Mouse (Mus musculus) lung, embryonic 15.5 days (tissue): ENCODE measurements around the gene Runx2. TPM values are rescaled to one million over a fixed set of nuclear protein-coding genes. Genes with fewer than 3 reads are reported as not detected.

Experiments used
- ATAC-seq: fragments of 200-750 bp; cut with Nextera tagmentation; 2 replicates; pipeline ENCODE4 v1.8.0; 2017; ENCODE audit warnings: moderate number of reproducible peaks, borderline replicate concordance; ENCODE audit not compliant: low FRiP score, low TSS enrichment; ENCODE audit errors: extremely low read depth
- H3K27ac ChIP-seq: fragments of 300-500 bp; sonication (generic); 2 replicates; pipeline ENCODE4 v1.5.1; 2015; ENCODE audit warnings: moderate library complexity, mild to moderate bottlenecking, inconsistent platforms
- H3K27me3 ChIP-seq: fragments of 300-500 bp; sonication (generic); 2 replicates; pipeline ENCODE4 v1.6.1; 2015; ENCODE audit warnings: inconsistent platforms
- H3K36me3 ChIP-seq: fragments of 300-500 bp; sonication (generic); 2 replicates; pipeline ENCODE4 v1.6.1; 2015; ENCODE audit warnings: inconsistent platforms
- H3K4me1 ChIP-seq: fragments of 300-500 bp; sonication (generic); 2 replicates; pipeline ENCODE4 v1.6.1; 2015; ENCODE audit warnings: inconsistent platforms
- H3K4me2 ChIP-seq: fragments of 300-500 bp; sonication (generic); 2 replicates; pipeline ENCODE4 v1.6.1; 2015; ENCODE audit warnings: inconsistent platforms, mild to moderate bottlenecking, moderate library complexity
- H3K4me3 ChIP-seq: fragments of 300-500 bp; sonication (generic); 2 replicates; pipeline ENCODE4 v1.5.1; 2015; ENCODE audit warnings: mild to moderate bottlenecking, inconsistent platforms
- H3K9ac ChIP-seq: fragments of 300-500 bp; sonication (generic); 2 replicates; pipeline ENCODE4 v1.6.1; 2015; ENCODE audit warnings: inconsistent platforms
- H3K9me3 ChIP-seq: fragments of 300-500 bp; sonication (generic); 2 replicates; pipeline ENCODE4 v1.6.1; 2016; ENCODE audit warnings: inconsistent platforms
- WGBS: fragments of 180-500 bp; shearing (Covaris S2); methylation state at CpG from one replicate; pipeline ENCODE4 v1.1.7; 2015; 5-methylcytosine and 5-hydroxymethylcytosine counted together
- polyA plus RNA-seq: library from polyadenylated mRNA; unstranded; fragments of >200 nt; fragmentation: Nextera tagmentation; extraction: Ambion mirVana; gene quantifications from 2 replicates; pipeline ENCODE4 v1.2.1, GENCODE M21; 2015

Gene Runx2
- polyA plus RNA-seq, 1 experiment from 2014 or later = 0.80 TPM

DNA sequence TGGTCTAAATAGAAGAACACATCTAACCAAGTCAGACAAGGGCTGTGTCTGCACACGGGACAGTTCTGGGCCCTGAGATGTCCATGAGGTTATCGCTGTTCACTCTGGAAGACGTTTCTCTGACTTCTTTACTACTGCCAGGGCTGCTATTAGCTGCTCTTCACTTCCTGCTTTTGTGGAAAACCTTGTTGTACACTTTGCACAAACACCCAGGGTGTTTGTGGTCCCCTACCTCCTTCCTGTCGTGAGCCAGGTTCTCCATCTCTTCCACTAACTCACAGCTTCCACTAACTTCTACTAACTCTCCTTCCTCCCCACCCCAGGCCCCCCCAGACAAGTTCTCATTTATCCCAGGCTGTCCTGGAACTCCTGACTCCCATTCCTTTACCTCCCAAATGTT, 350.9 kb downstream of the Runx2 start:
- H3K4me2 ChIP-seq = no peak overlapping the region
- no peak overlapping the region for H3K27ac ChIP-seq
- no peaks in the 10 kb centered on the region for H3K9me3 ChIP-seq
- no peaks in the 10 kb centered on the region for H3K4me1 ChIP-seq
- no peak overlapping the region for H3K4me3 ChIP-seq
- 66% methylated on average over 4 of the region's 4 CpGs for WGBS
- no peaks in the 10 kb centered on the region for H3K36me3 ChIP-seq
- no peaks in the 10 kb centered on the region for H3K27me3 ChIP-seq
- no peak for ATAC-seq
- no peak overlapping the region for H3K9ac ChIP-seq

DNA sequence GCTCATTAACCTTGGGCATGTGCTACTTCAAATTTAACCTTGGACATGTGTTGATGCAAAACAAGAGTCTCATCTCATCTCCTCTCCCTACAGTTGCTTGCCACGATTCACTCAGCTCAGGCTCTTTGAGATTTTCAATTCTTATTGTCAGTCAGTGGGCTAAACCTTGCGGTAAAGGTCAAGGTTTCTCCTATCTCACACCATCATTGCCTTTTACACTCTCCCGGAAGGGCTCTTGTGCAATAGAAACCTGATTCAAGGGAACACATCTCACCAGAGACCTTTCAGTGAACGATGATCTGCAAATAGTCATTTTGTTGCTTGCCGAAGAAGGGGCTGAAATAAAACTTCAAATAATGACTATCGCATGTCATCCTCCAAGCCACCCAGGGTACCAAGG, 354.4 kb downstream of the Runx2 start:
- Histone ChIP-seq H3K4me3 (no peak overlapping the region), H3K9ac (no peak overlapping the region), H3K36me3 (no peaks in the 10 kb centered on the region), H3K27ac (no peak overlapping the region), H3K9me3 (no peaks in the 10 kb centered on the region), H3K4me2 (no peak overlapping the region), H3K27me3 (peaks cover 5% of the 10 kb centered on the region), H3K4me1 (no peaks in the 10 kb centered on the region)
- 81% methylated on average over 6 of the region's 6 CpGs for WGBS
- no peak for ATAC-seq

GRCm38 (mm10) chr17:44459029-44459428, 355.6 kb downstream of the Runx2 start:
- Histone ChIP-seq H3K27ac (no peak overlapping the region), H3K4me1 (no peaks in the 10 kb centered on the region), H3K4me2 (no peak overlapping the region), H3K36me3 (no peaks in the 10 kb centered on the region), H3K4me3 (no peak overlapping the region), H3K27me3 (peaks cover 16% of the 10 kb centered on the region), H3K9ac (no peak overlapping the region), H3K9me3 (no peaks in the 10 kb centered on the region)
- 76% methylated on average over 4 of the region's 4 CpGs for WGBS
- ATAC-seq = no peak

DNA sequence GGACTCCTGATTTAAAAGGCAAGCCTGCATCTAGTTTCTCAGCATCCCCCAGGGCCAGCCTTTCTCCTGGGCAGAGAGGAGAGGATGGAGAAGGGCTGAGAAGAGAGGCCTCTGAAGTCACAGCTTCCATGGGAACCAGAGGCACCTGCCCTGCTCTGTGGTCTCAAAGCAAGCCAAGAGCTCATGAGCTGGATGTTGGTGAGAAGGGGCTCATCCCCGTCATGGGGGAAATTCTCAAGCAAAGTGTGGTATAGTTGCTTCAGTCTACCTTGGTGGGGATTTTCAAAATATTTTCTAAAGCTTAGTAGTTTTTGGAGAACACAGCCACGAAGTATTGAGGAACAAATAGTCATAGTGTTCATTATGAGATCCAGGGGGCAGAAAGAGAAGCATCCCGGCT, 357.9 kb downstream of the Runx2 start:
- WGBS = 73% methylated on average over 3 of the region's 3 CpGs

GRCm38 (mm10) chr17:44455681-44456600, 358.7 kb downstream of the Runx2 start:
- Histone ChIP-seq H3K4me3 (no peak overlapping the region), H3K27me3 (peaks cover 30% of the 10 kb centered on the region), H3K9me3 (no peaks in the 10 kb centered on the region), H3K27ac (no peak overlapping the region), H3K4me2 (no peak overlapping the region; the same call in 1 of the 2 replicates), H3K9ac (no peak overlapping the region), H3K36me3 (no peaks in the 10 kb centered on the region), H3K4me1 (no peaks in the 10 kb centered on the region)
- 25% methylated on average over 12 of the region's 12 CpGs for WGBS
- peak; percentile 64; the same call in 1 of the 2 replicates for ATAC-seq

More for the DNA sequence above, 357.9 kb downstream of the Runx2 start:
- H3K4me1 ChIP-seq = no peaks in the 10 kb centered on the region
- no peak overlapping the region for H3K9ac ChIP-seq
- no peaks in the 10 kb centered on the region for H3K36me3 ChIP-seq
- H3K4me3 ChIP-seq = no peak overlapping the region
- no peak overlapping the region for H3K4me2 ChIP-seq
- peaks cover 27% of the 10 kb centered on the region for H3K27me3 ChIP-seq
- no peaks in the 10 kb centered on the region for H3K9me3 ChIP-seq
- H3K27ac ChIP-seq = no peak overlapping the region
- no peak for ATAC-seq

DNA sequence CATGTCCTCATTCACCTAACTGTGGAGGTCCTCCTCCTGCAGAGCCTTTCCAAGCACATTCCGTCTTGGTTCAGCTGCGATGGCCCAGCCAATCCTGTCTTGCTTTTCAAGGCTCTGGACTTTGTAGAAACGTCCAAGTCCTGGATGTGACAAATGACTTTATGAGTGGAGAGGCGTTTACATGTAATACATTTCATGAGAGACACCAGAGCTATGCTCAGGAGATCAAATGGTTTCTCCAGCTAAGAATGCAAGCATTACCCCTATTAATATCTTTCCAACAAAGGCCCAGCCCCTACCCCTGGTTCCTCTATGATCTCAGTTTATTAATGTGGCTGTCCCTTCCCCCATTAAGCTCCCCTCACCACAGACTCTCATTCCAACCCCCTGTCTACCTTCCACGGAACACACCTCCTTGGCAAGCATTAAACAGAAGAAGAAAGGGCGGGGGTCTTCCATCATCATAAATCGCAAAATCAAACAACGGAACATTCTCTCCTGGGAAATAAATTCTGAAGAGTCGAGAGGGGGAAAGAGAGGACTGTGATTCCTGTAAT, 364.6 kb downstream of the Runx2 start:
- Histone ChIP-seq H3K36me3 (no peaks in the 10 kb centered on the region), H3K4me2 (no peak overlapping the region), H3K4me1 (0 out of 2 replicates have a peak, but pooled peaks cover 4% of the 10 kb centered on the region), H3K9me3 (no peaks in the 10 kb centered on the region), H3K27ac (no peak overlapping the region), H3K27me3 (peaks cover 24% of the 10 kb centered on the region), H3K4me3 (no peak overlapping the region), H3K9ac (no peak overlapping the region)
- no peak for ATAC-seq
- WGBS = 39% methylated on average over 9 of the region's 9 CpGs

Other genes starting within 250 kb of the Runx2 start
- 19.7 and 21.9 TPM in 2 replicates for gene Supt3, start 37.6 kb downstream of the Runx2 start, polyA plus RNA-seq